Mouse (Mus musculus) hindbrain, postnatal 0 days (tissue): ENCODE results near the gene Timm17a. TPM values are rescaled to one million over a fixed set of nuclear protein-coding genes. Genes with fewer than 3 reads are reported as not detected.

ENCODE experiments used
- ATAC-seq: fragments of 200-750 bp; cut with Nextera tagmentation; 2 replicates; pipeline ENCODE4 v1.8.0; 2017; ENCODE audit warnings: mild to moderate bottlenecking, moderate TSS enrichment, moderate library complexity
- DNase-seq: peaks from one replicate; pipeline ENCODE4 v3.0.0-alpha.2; 2015; ENCODE audit warnings: low spot score
- H3K27ac ChIP-seq: fragments of 300-500 bp; sonication (generic); 2 replicates; pipeline ENCODE4 v1.5.1; 2014; ENCODE audit warnings: mild to moderate bottlenecking
- H3K27me3 ChIP-seq: fragments of 300-500 bp; sonication (generic); 2 replicates; pipeline ENCODE4 v1.6.1; 2014; ENCODE audit warnings: low read length, mixed read lengths; ENCODE audit not compliant: insufficient read depth
- H3K36me3 ChIP-seq: fragments of 300-500 bp; sonication (generic); 2 replicates; pipeline ENCODE4 v1.6.1; 2014; ENCODE audit warnings: low read length, mixed read lengths; ENCODE audit not compliant: insufficient read depth
- H3K4me1 ChIP-seq: fragments of 300-500 bp; sonication (generic); 2 replicates; pipeline ENCODE4 v1.6.1; 2014; ENCODE audit warnings: antibody characterized with exemption, low read length, mixed read lengths; ENCODE audit not compliant: insufficient read depth
- H3K4me2 ChIP-seq: fragments of 300-500 bp; sonication (generic); 2 replicates; pipeline ENCODE4 v1.6.1; 2014; ENCODE audit warnings: low read depth, mild to moderate bottlenecking, low read length, moderate library complexity, mixed read lengths
- H3K4me3 ChIP-seq: fragments of 300-500 bp; sonication (generic); 2 replicates; pipeline ENCODE4 v1.5.1; 2014; ENCODE audit warnings: low read length
- H3K9ac ChIP-seq: fragments of 300-500 bp; sonication (generic); replicated peaks from 2 replicates; pipeline ENCODE4 v1.6.1; 2014; ENCODE audit warnings: mild to moderate bottlenecking, low read length, moderate library complexity, mixed read lengths
- H3K9me3 ChIP-seq: fragments of 300-500 bp; sonication (generic); 2 replicates; pipeline ENCODE4 v1.6.1; 2016; ENCODE audit warnings: low read length, mixed read lengths
- CTCF ChIP-seq: IDR thresholded peaks from 2 replicates; pipeline ENCODE4 v1.5.1; 2016; ENCODE audit warnings: antibody characterized with exemption, control low read depth, low read depth
- WGBS: fragments of 180-500 bp; shearing (Covaris S2); extraction: QIAGEN DNeasy Blood & Tissue Kit; methylation state at CpG from one replicate; pipeline ENCODE4 v1.1.7; 2014; 5-methylcytosine and 5-hydroxymethylcytosine counted together
- polyA plus RNA-seq: library from polyadenylated mRNA; unstranded; fragments of >200 nt; fragmentation: Nextera tagmentation; extraction: Ambion mirVana; gene quantifications from 2 replicates; pipeline ENCODE4 v1.2.1, GENCODE M21; 2015
- total RNA-seq: library from RNA; depleted of rRNA; stranded (reverse); fragments of >200 nt; gene quantifications from 2 replicates; pipeline ENCODE4 v1.2.3, GENCODE M21; 2014; rRNA removed

The Timm17a gene
- total RNA-seq (13.5 and 45.2 TPM in 2 replicates), polyA plus RNA-seq (201 and 205 TPM in 2 replicates)

DNA sequence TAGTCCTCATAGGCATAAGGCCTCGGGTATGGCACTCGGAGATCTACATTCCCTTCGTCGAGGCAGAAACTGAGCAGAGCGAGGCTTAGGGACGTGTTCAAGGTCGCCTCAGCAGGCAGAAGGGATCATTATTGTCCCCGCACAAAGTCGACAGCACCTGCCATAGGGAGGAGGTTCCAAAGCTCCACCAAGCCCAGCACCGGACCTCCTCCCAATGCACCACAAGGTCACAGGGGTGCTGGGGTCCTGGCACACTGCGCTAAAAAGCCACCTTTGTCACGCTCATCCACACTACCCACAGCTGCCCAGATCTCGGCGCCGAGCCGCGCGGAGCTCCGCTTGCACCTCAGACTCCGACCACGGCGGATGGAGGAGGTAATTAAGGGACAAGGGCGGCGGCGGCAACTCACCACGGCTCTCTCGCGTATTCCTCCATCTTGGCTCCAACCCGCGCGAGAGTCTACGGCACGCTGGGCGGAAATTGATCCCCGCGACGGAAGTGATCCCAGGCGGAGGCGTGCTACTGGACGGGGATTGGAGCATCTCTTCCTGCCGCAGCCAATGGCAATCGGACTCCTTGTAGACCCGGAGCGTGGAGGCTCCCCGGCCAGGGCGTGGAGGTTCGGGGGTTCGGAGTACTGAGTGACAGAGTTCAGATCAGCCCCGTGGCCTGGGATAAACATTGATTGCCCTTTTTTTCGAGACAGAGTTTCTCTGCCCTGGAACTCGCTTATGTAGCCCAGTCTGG, at the start of gene Timm17a:
Timm17a (minus strand) TSS at position 495 of the 748 bp plus-strand sequence.
- peak within 1 kb of the TSS; percentile 92 for H3K27ac ChIP-seq
- H3K27me3 ChIP-seq: no peaks in the 10 kb centered on the region
- no peak for TF ChIP-seq CTCF
- peak within 1 kb of the TSS; percentile 98 for H3K9ac ChIP-seq
- peak within 1 kb of the TSS; percentile 98 for H3K4me3 ChIP-seq
- ATAC-seq (peak; percentile 100), DNase-seq (peak; percentile 96)
- no peaks in the 10 kb centered on the region; the same call in 1 of the 2 replicates for H3K36me3 ChIP-seq
- under 1% methylated on average over 51 of the region's 51 CpGs for WGBS
- no peaks in the 10 kb centered on the region for H3K9me3 ChIP-seq
- H3K4me1 ChIP-seq: peaks cover 12% of the 10 kb centered on the region
- peak within 1 kb of the TSS; percentile 95 for H3K4me2 ChIP-seq

DNA sequence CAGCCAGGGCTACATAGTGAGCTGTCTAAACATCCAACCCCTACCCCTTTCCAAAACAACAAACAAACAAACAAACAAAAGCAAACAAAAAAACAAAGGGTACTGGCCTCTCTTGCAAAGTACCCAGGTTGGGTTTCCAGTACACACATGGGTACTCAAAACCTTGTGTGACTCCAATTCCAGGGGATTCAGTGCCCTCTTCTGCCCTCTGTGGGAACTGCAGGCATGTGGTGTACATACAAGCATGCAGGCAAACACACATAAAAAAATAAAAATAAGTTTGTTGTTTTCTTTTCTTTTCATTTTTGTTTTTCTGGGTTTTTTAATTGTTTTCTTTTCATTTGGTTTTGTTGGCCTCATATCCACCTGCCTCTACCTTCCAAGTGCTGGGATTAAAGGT, 48.5 kb upstream of the Timm17a start:
- Histone ChIP-seq H3K27ac (no peak overlapping the region), H3K4me2 (no peak overlapping the region), H3K9ac (no peak overlapping the region), H3K27me3 (no peaks in the 10 kb centered on the region), H3K9me3 (no peaks in the 10 kb centered on the region), H3K4me1 (no peaks in the 10 kb centered on the region), H3K4me3 (no peak overlapping the region), H3K36me3 (no peaks in the 10 kb centered on the region)
- TF ChIP-seq CTCF: 0 out of 2 replicates have a peak, but pooled peaks have one; percentile 14
- ATAC-seq (no peak), DNase-seq (no peak)

DNA sequence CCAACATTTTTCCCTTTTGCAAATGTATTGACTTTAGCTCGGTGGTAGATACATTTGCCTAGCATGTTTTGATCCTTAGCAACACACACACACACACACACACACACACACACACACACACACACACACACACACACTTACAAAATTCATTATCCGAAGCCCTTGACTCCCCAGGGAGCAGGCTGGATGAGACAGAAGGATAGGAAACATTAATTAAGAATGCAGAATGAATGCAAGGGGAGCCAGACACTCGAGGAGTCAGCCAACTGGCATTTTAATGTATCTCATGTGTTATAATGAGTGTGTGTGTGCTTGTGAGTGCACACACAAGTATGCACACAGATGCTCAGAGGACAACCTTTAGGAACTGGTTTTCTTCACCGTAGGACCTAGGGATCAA, 47.9 kb upstream of the Timm17a start:
- 57% methylated on average over 4 of the region's 4 CpGs for WGBS
- Histone ChIP-seq H3K27me3 (no peaks in the 10 kb centered on the region), H3K27ac (no peak overlapping the region), H3K9me3 (no peaks in the 10 kb centered on the region), H3K9ac (no peak overlapping the region), H3K4me3 (no peak overlapping the region), H3K36me3 (no peaks in the 10 kb centered on the region), H3K4me2 (no peak overlapping the region), H3K4me1 (no peaks in the 10 kb centered on the region)
- no peak for TF ChIP-seq CTCF
- DNase-seq (no peak), ATAC-seq (no peak)

DNA sequence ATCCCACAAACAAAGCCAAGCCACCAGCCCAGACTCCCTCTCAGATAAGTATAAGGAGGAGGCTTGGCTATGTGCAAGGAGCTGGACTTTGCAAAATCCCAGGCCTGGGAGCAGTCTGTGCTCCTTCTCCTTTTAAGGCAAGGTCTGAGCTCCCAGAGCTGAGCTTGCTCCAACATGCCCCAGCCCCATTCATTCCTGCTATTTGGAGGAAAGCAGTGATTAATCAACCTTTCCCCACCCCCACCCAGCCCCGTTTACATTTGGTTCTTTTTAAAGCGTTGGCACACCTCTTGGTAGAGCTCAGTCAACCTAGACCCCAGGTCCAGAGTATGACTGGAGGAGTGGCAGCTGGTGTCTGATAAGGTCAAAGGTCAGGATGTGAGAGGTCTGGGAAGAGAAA, 45.5 kb upstream of the Timm17a start:
- no peak for DNase-seq
- no peaks in the 10 kb centered on the region for H3K9me3 ChIP-seq
- no peak overlapping the region for H3K27ac ChIP-seq
- H3K9ac ChIP-seq: no peak overlapping the region
- no peak for ATAC-seq
- H3K4me2 ChIP-seq: no peak overlapping the region
- TF ChIP-seq CTCF: no peak
- H3K4me1 ChIP-seq: no peaks in the 10 kb centered on the region
- no peak overlapping the region for H3K4me3 ChIP-seq
- no peaks in the 10 kb centered on the region for H3K36me3 ChIP-seq
- 15% methylated on average over 2 of the region's 2 CpGs for WGBS
- no peaks in the 10 kb centered on the region for H3K27me3 ChIP-seq

GRCm38 (mm10) chr1:135351953-135352352, 38.4 kb upstream of the Timm17a start:
- WGBS: 75% methylated on average over 3 of the region's 3 CpGs
- DNase-seq: peak; percentile 13

DNA sequence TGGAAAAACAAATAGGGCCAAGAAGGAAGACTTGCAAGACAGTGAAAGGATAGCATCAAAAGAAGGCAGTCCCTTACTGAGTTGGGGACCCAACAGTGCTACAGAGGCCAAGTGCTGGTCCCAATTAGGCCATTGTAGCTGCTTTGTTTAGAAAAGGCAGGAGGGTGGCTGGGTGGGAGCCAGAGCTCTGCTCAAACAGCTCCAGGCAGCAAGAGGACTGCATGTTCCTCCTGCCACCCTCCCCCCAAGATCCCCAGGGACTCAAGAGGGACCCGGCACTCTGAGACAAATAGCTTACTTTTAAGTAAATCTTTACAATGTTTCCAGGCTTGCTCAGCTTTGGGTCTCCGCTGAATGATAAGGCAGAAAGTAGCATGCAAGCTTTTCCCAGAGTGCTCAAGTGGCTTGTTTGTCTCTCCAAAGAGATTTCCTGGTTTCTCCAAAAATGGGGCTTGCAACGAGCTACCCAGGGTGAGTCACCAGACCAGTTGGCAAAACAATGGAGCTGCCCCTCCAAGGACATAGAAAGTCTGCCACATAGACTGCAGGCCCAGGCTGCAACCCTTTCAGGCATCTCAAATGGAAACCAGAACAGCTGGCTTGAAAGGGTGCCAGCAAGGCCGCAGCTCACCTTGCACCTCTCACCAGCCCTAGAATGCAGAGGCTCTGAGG, 34.1 kb upstream of the Timm17a start:
- ATAC-seq: no peak
- Histone ChIP-seq H3K27ac (no peak overlapping the region), H3K27me3 (no peaks in the 10 kb centered on the region), H3K4me2 (no peak overlapping the region), H3K9me3 (no peaks in the 10 kb centered on the region), H3K4me3 (no peak overlapping the region), H3K4me1 (no peaks in the 10 kb centered on the region), H3K36me3 (no peaks in the 10 kb centered on the region), H3K9ac (no peak overlapping the region)
- DNase-seq: peak; percentile 10
- TF ChIP-seq CTCF: no peak
- 58% methylated on average over 4 of the region's 4 CpGs for WGBS

More at GRCm38 (mm10) chr1:135351953-135352352, 38.4 kb upstream of the Timm17a start:
- Histone ChIP-seq H3K27ac (no peak overlapping the region), H3K9ac (no peak overlapping the region), H3K27me3 (no peaks in the 10 kb centered on the region), H3K4me3 (no peak overlapping the region), H3K4me1 (no peaks in the 10 kb centered on the region), H3K4me2 (no peak overlapping the region), H3K9me3 (no peaks in the 10 kb centered on the region), H3K36me3 (no peaks in the 10 kb centered on the region)
- no peak for ATAC-seq
- no peak for TF ChIP-seq CTCF

GRCm38 (mm10) chr1:135346891-135347290, 33.3 kb upstream of the Timm17a start:
- H3K9me3 ChIP-seq: no peaks in the 10 kb centered on the region
- TF ChIP-seq CTCF: no peak
- no peak overlapping the region for H3K4me3 ChIP-seq
- ATAC-seq (no peak), DNase-seq (no peak)
- H3K4me1 ChIP-seq: no peaks in the 10 kb centered on the region
- no peaks in the 10 kb centered on the region for H3K27me3 ChIP-seq
- WGBS: 69% methylated on average over 3 of the region's 3 CpGs
- no peak overlapping the region for H3K27ac ChIP-seq
- no peak overlapping the region for H3K4me2 ChIP-seq
- H3K36me3 ChIP-seq: no peaks in the 10 kb centered on the region
- no peak overlapping the region for H3K9ac ChIP-seq
